ENCODE assay signal across 8 mouse cellular contexts in genomic region chr11:60351925-60352371, GRCm38 (mm10). TPM values are rescaled to one million over a fixed set of nuclear protein-coding genes. Genes with fewer than 3 reads are reported as not detected.
DNase-seq lines count a peak whose midpoint lies in the region; ATAC-seq and TF ChIP-seq lines count a peak whose summit lies in the region.

No protein-coding gene starts in this region.

- peak overlapping the region; percentile 44 for H3K4me3 ChIP-seq in neural tube, embryonic 11.5 days (ENCODE audit: low read depth, low read length)
- peak overlapping the region; percentile 79 for H3K4me3 ChIP-seq in embryonic facial prominence, embryonic 13.5 days
- peak overlapping the region; percentile 65 for H3K4me3 ChIP-seq in heart, embryonic 12.5 days
- H3K4me3 ChIP-seq in liver, postnatal 0 days (ENCODE audit: low read depth, low read length) = peak overlapping the region; percentile 67

- peak overlapping the region; percentile 71 for H3K4me2 ChIP-seq in neural tube, embryonic 11.5 days (ENCODE audit: low read depth)
- H3K4me2 ChIP-seq in embryonic facial prominence, embryonic 13.5 days = peak overlapping the region; percentile 86
- H3K4me2 ChIP-seq in heart, embryonic 12.5 days = peak overlapping the region; percentile 89
- H3K4me2 ChIP-seq in liver, postnatal 0 days (ENCODE audit: low read depth, low read length) = peak overlapping the region; percentile 83

- peaks cover 9% of the 10 kb centered on the region for H3K4me1 ChIP-seq in neural tube, embryonic 11.5 days (ENCODE audit: control insufficient read depth, insufficient read depth, low read length)
- peaks cover 15% of the 10 kb centered on the region for H3K4me1 ChIP-seq in embryonic facial prominence, embryonic 13.5 days
- H3K4me1 ChIP-seq in heart, embryonic 12.5 days (replicated peaks) = peaks cover 23% of the 10 kb centered on the region
- H3K4me1 ChIP-seq in liver, postnatal 0 days (ENCODE audit: insufficient read depth) = peaks cover 16% of the 10 kb centered on the region; the same call in 1 of the 2 replicates

- 28% methylated on average over 11 of the region's 11 CpGs for WGBS in neural tube, embryonic 11.5 days
- 24% methylated on average over 11 of the region's 11 CpGs for WGBS in embryonic facial prominence, embryonic 13.5 days
- 8% methylated on average over 11 of the region's 11 CpGs for WGBS in heart, embryonic 12.5 days
- WGBS in liver, postnatal 0 days (ENCODE audit: insufficient replicate concordance) = 20% methylated on average over 11 of the region's 11 CpGs

- no peak for DNase-seq in neural tube, embryonic 11.5 days (ENCODE audit: low spot score)
- DNase-seq in neural tube, embryonic 10.5 days (ENCODE audit: extremely low spot score, low spot score) = no peak
- peak; percentile 45 for DNase-seq in kidney, postnatal 10 days
- no peak for DNase-seq in liver, postnatal 0 days
- DNase-seq in right cerebral cortex, adult 18-20 months = peak; percentile 66
- no peak for DNase-seq in embryo, embryonic 11 days

- TF ChIP-seq CTCF in liver, postnatal 0 days (IDR thresholded peaks at IDR 0.05; ENCODE audit: low read depth) = no peak

- ATAC-seq in neural tube, embryonic 11.5 days (ENCODE audit: insufficient read depth, low FRiP score, low TSS enrichment) = no peak
- ATAC-seq in embryonic facial prominence, embryonic 13.5 days (ENCODE audit: insufficient number of reproducible peaks, insufficient read depth, low FRiP score, low TSS enrichment, low read depth) = no peak
- ATAC-seq in heart, embryonic 12.5 days (ENCODE audit: insufficient number of reproducible peaks, low FRiP score) = no peak
- ATAC-seq in liver, postnatal 0 days = no peak

- peak overlapping the region; percentile 69 for H3K9ac ChIP-seq in neural tube, embryonic 11.5 days (ENCODE audit: low read length)
- H3K9ac ChIP-seq in embryonic facial prominence, embryonic 13.5 days = peak overlapping the region; percentile 83
- H3K9ac ChIP-seq in heart, embryonic 12.5 days = peak overlapping the region; percentile 72
- H3K9ac ChIP-seq in liver, postnatal 0 days (replicated peaks) = peak overlapping the region; percentile 75

- no peaks in the 10 kb centered on the region for H3K27me3 ChIP-seq in neural tube, embryonic 11.5 days (ENCODE audit: control insufficient read depth, insufficient read depth, low read length)
- H3K27me3 ChIP-seq in embryonic facial prominence, embryonic 13.5 days = no peaks in the 10 kb centered on the region
- no peaks in the 10 kb centered on the region for H3K27me3 ChIP-seq in heart, embryonic 12.5 days (replicated peaks)
- H3K27me3 ChIP-seq in liver, postnatal 0 days (ENCODE audit: insufficient read depth, low read length) = no peaks in the 10 kb centered on the region

- H3K9me3 ChIP-seq in neural tube, embryonic 11.5 days (ENCODE audit: control insufficient read depth, low read length) = no peaks in the 10 kb centered on the region
- no peaks in the 10 kb centered on the region for H3K9me3 ChIP-seq in embryonic facial prominence, embryonic 13.5 days
- H3K9me3 ChIP-seq in heart, embryonic 12.5 days (replicated peaks) = no peaks in the 10 kb centered on the region
- no peaks in the 10 kb centered on the region for H3K9me3 ChIP-seq in liver, postnatal 0 days (ENCODE audit: low read length)

- H3K27ac ChIP-seq in neural tube, embryonic 11.5 days (ENCODE audit: low read depth, low read length) = no peak overlapping the region; the same call in 1 of the 2 replicates
- H3K27ac ChIP-seq in embryonic facial prominence, embryonic 13.5 days = peak overlapping the region; percentile 58; the same call in 1 of the 2 replicates
- H3K27ac ChIP-seq in heart, embryonic 12.5 days (ENCODE audit: poor library complexity, severe bottlenecking) = peak overlapping the region; percentile 82
- peak overlapping the region; percentile 89 for H3K27ac ChIP-seq in liver, postnatal 0 days (ENCODE audit: low read depth)

- TF ChIP-seq EP300 in liver, postnatal 0 days (IDR thresholded peaks at IDR 0.05; ENCODE audit: low read depth) = no peak

- H3K36me3 ChIP-seq in neural tube, embryonic 11.5 days (ENCODE audit: control insufficient read depth, insufficient read depth, low read length) = no peaks in the 10 kb centered on the region
- H3K36me3 ChIP-seq in embryonic facial prominence, embryonic 13.5 days = no peaks in the 10 kb centered on the region
- H3K36me3 ChIP-seq in heart, embryonic 12.5 days = no peaks in the 10 kb centered on the region
- H3K36me3 ChIP-seq in liver, postnatal 0 days (replicated peaks; ENCODE audit: insufficient read depth, low read length) = no peaks in the 10 kb centered on the region

RNA-seq across cellular contexts. Expression of gene Tom1l2, which starts 0.8 kb away (rescaled TPM):
- polyA plus RNA-seq in neural tube, embryonic 11.5 days (2014; fragmentation: Nextera tagmentation; extraction: Ambion mirVana) = 19.1 and 21.2 TPM in 2 replicates
- polyA plus RNA-seq in embryonic facial prominence, embryonic 13.5 days (2015; fragmentation: Nextera tagmentation; extraction: Ambion mirVana) = 27.8 and 29.5 TPM in 2 replicates
- polyA plus RNA-seq in heart, embryonic 12.5 days (2016; fragmentation: Nextera tagmentation; extraction: Ambion mirVana) = 28.9 and 32.1 TPM in 2 replicates
- 3.0 and 3.6 TPM in 2 replicates for polyA plus RNA-seq in liver, postnatal 0 days (2015; fragmentation: Nextera tagmentation; extraction: Ambion mirVana)

RNA-seq across cellular contexts. Expression of gene Drc3, which starts 1.2 kb away (rescaled TPM):
- polyA plus RNA-seq in neural tube, embryonic 11.5 days (2014; fragmentation: Nextera tagmentation; extraction: Ambion mirVana) = 0.69 and 1.4 TPM in 2 replicates
- 2.4 and 2.7 TPM in 2 replicates for polyA plus RNA-seq in embryonic facial prominence, embryonic 13.5 days (2015; fragmentation: Nextera tagmentation; extraction: Ambion mirVana)
- 1.6 and 2.3 TPM in 2 replicates for polyA plus RNA-seq in heart, embryonic 12.5 days (2016; fragmentation: Nextera tagmentation; extraction: Ambion mirVana)
- 0.54 and 0.56 TPM in 2 replicates for polyA plus RNA-seq in liver, postnatal 0 days (2015; fragmentation: Nextera tagmentation; extraction: Ambion mirVana)

Comparison
In these comparisons a context has a peak if more than half of its experiments do, and no peak if none do; other contexts are left out.
1. DNase-seq: peak in kidney, postnatal 10 days (single experiment) and right cerebral cortex, adult 18-20 months (single experiment); none in neural tube, embryonic 11.5 days (single experiment), neural tube, embryonic 10.5 days (single experiment), liver, postnatal 0 days (single experiment) and embryo, embryonic 11 days (single experiment).
2. Peak in every context shown above with its lines, with median percentiles within 50 percentile points of each other: H3K4me2 ChIP-seq, H3K4me3 ChIP-seq and H3K9ac ChIP-seq.